Mouse (Mus musculus) bone marrow macrophage, adult 2 months (primary cell): Measurements from ENCODE around the gene Nrxn1.

Experiments
- CTCF ChIP-seq: IDR thresholded peaks from 2 replicates; pipeline ENCODE4 v1.5.1; 2012; ENCODE audit warnings: low read depth, mild to moderate bottlenecking, low read length, moderate library complexity
- POLR2A ChIP-seq: IDR thresholded peaks from 2 replicates; pipeline ENCODE4 v1.6.1; 2012; ENCODE audit warnings: mild to moderate bottlenecking, low read depth, low read length, borderline replicate concordance

DNA sequence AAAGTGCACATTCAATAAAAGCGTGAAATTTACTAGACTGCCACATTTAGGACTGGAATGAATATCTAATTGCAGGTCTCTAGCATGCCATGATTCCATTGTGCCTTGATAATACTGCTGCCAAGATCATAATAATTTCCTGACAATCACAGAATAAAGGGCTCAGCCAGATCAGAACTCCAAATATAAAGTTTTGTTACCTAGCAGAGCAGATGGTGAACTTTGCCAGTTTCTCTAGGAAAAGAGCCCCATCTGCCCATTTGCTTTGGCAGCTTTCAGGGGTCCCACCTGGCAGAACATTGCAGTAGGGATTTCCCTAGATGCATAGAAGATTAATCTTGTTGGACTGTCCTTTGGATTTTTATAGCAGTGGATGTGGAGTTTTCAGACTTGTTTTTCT, 411.9 kb downstream of the Nrxn1 start:
- TF ChIP-seq CTCF = no peak
- no peak for TF ChIP-seq POLR2A
